Mouse (Mus musculus): ENCODE measurements around the gene Inka1. TPM values are rescaled to one million over a fixed set of nuclear protein-coding genes. Genes with fewer than 3 reads are reported as not detected.

Gene Inka1
- polyA plus RNA-seq, 1 experiment from 2014 or later = 42.7 TPM

GRCm38 (mm10) chr9:107987950-107988349, 2.3 kb upstream of the Inka1 start:
- H3K4me1 ChIP-seq (ENCODE audit: control insufficient read depth, insufficient read depth, low read length) = peaks cover 21% of the 10 kb centered on the region
- H3K27me3 ChIP-seq (ENCODE audit: control insufficient read depth, insufficient read depth, low read length) = no peaks in the 10 kb centered on the region
- 65% methylated on average over 3 of the region's 3 CpGs for WGBS
- H3K4me3 ChIP-seq (replicated peaks; ENCODE audit: low read length) = no peak overlapping the region
- H3K9ac ChIP-seq (ENCODE audit: low read length) = no peak overlapping the region
- ATAC-seq (ENCODE audit: insufficient read depth, low FRiP score) = no peak
- H3K4me2 ChIP-seq (ENCODE audit: low read depth, low read length) = no peak overlapping the region
- H3K36me3 ChIP-seq (ENCODE audit: control insufficient read depth, insufficient read depth, low read length) = no peaks in the 10 kb centered on the region
- no peaks in the 10 kb centered on the region for H3K9me3 ChIP-seq (replicated peaks; ENCODE audit: control insufficient read depth, low read length)
- H3K27ac ChIP-seq (ENCODE audit: low read length) = no peak overlapping the region

DNA sequence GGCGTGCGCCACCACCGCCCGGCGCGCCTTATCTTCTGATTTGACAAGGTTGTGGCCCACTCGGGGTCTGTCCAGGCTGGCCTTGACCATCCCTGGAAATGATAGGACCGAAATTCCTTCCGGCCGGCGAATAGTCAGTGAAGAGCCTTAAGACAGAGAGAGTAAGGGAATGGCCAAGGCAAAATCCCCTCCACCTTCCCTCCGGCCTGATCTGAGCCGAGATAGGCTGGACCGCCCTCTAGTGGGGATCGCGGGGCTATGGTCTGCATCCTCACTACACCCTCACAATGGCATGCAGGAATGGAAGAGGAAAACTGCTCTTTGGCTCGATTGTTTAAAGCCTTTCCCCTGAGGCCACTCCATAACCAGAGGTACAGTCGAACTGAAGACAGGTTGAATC, 697 bp upstream of the Inka1 start:
- Histone ChIP-seq H3K4me3 (replicated peaks; ENCODE audit: low read length) (peak overlapping the region; percentile 65), H3K27ac (ENCODE audit: low read length) (peak overlapping the region; percentile 100), H3K27me3 (ENCODE audit: control insufficient read depth, insufficient read depth, low read length) (no peaks in the 10 kb centered on the region), H3K4me2 (ENCODE audit: low read depth, low read length) (peak overlapping the region; percentile 81), H3K9me3 (replicated peaks; ENCODE audit: control insufficient read depth, low read length) (no peaks in the 10 kb centered on the region), H3K36me3 (ENCODE audit: control insufficient read depth, insufficient read depth, low read length) (no peaks in the 10 kb centered on the region), H3K9ac (ENCODE audit: low read length) (peak overlapping the region; percentile 81; the same call in 1 of the 2 replicates), H3K4me1 (ENCODE audit: control insufficient read depth, insufficient read depth, low read length) (peaks cover 36% of the 10 kb centered on the region)
- ATAC-seq (ENCODE audit: insufficient read depth, low FRiP score) = peak; percentile 22
- WGBS = 2% methylated on average over 18 of the region's 18 CpGs

GRCm38 (mm10) chr9:107984754-107985055, 974 bp downstream of the Inka1 start:
- H3K4me1 ChIP-seq (ENCODE audit: control insufficient read depth, insufficient read depth, low read length) = peaks cover 45% of the 10 kb centered on the region
- peak overlapping the region; percentile 81 for H3K4me2 ChIP-seq (ENCODE audit: low read depth, low read length)
- H3K27ac ChIP-seq (ENCODE audit: low read length) = peak overlapping the region; percentile 100

DNA sequence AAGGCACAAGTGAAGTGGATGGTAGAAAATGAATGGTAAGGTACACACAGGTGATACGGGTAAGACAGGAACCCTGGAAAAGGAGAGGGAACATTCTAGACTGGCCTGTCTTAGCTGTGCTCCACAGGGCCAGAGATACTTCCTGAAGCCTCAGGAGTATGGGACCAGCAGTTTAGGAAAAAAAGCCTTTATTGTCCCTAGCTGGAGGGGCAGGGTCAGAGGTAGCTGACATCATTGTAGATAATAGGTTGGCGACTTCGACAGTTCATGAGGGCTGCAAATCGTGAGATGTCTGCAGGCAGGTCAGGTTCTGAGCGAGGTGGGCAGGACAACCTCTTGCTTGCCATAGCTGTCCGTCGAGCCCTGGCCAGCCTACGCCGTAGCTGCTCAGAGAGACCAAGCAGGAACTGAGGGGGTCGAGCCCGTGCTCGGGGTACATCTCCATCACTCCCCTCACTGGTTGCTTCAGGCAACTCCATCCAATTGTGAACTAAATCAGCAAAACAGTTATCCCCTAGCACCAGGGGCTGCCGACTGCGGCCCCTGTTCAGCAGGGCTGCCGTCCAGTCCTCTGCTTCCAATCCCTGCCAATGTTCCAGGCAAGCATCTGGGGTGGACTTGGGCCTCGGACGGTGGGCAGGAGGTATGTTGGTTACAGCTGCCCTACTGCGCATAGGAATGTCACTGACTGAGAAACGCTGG, 1.5 kb downstream of the Inka1 start:
- WGBS = 48% methylated on average over 19 of the region's 19 CpGs
- peaks cover 45% of the 10 kb centered on the region for H3K4me1 ChIP-seq (ENCODE audit: control insufficient read depth, insufficient read depth, low read length)
- peak overlapping the region; percentile 65 for H3K4me3 ChIP-seq (replicated peaks; ENCODE audit: low read length)
- no peak for ATAC-seq (ENCODE audit: insufficient read depth, low FRiP score)
- H3K36me3 ChIP-seq (ENCODE audit: control insufficient read depth, insufficient read depth, low read length) = no peaks in the 10 kb centered on the region
- H3K27me3 ChIP-seq (ENCODE audit: control insufficient read depth, insufficient read depth, low read length) = no peaks in the 10 kb centered on the region
- H3K27ac ChIP-seq (ENCODE audit: low read length) = peak overlapping the region; percentile 100
- peak overlapping the region; percentile 81 for H3K9ac ChIP-seq (ENCODE audit: low read length)
- H3K9me3 ChIP-seq (replicated peaks; ENCODE audit: control insufficient read depth, low read length) = no peaks in the 10 kb centered on the region
- peak overlapping the region; percentile 81 for H3K4me2 ChIP-seq (ENCODE audit: low read depth, low read length)

More at GRCm38 (mm10) chr9:107984754-107985055, 974 bp downstream of the Inka1 start:
- H3K36me3 ChIP-seq (ENCODE audit: control insufficient read depth, insufficient read depth, low read length) = no peaks in the 10 kb centered on the region
- H3K9me3 ChIP-seq (replicated peaks; ENCODE audit: control insufficient read depth, low read length) = no peaks in the 10 kb centered on the region
- peak overlapping the region; percentile 81 for H3K9ac ChIP-seq (ENCODE audit: low read length)
- peak overlapping the region; percentile 65 for H3K4me3 ChIP-seq (replicated peaks; ENCODE audit: low read length)
- WGBS = 37% methylated on average over 9 of the region's 9 CpGs
- no peaks in the 10 kb centered on the region for H3K27me3 ChIP-seq (ENCODE audit: control insufficient read depth, insufficient read depth, low read length)
- ATAC-seq (ENCODE audit: insufficient read depth, low FRiP score) = no peak

- Histone ChIP-seq H3K27ac (ENCODE audit: low read length) (peak overlapping the region; percentile 100), H3K36me3 (ENCODE audit: control insufficient read depth, insufficient read depth, low read length) (no peaks in the 10 kb centered on the region), H3K9ac (ENCODE audit: low read length) (peak overlapping the region; percentile 81), H3K4me1 (ENCODE audit: control insufficient read depth, insufficient read depth, low read length) (peaks cover 45% of the 10 kb centered on the region), H3K27me3 (ENCODE audit: control insufficient read depth, insufficient read depth, low read length) (no peaks in the 10 kb centered on the region), H3K4me3 (replicated peaks; ENCODE audit: low read length) (peak overlapping the region; percentile 65), H3K9me3 (replicated peaks; ENCODE audit: control insufficient read depth, low read length) (no peaks in the 10 kb centered on the region), H3K4me2 (ENCODE audit: low read depth, low read length) (peak overlapping the region; percentile 81)
- WGBS = 13% methylated on average over 4 of the region's 4 CpGs
- ATAC-seq (ENCODE audit: insufficient read depth, low FRiP score) = peak; percentile 72
Observed at GRCm38 (mm10) chr9:107983421-107983890, 2.2 kb downstream of the Inka1 start.

GRCm38 (mm10) chr9:107982681-107983346, 2.9 kb downstream of the Inka1 start, which contains the start of gene Gm20661:
TSS of gene Gm20661 (plus strand) at chr9:107983058.
- Histone ChIP-seq H3K27me3 (ENCODE audit: control insufficient read depth, insufficient read depth, low read length) (no peaks in the 10 kb centered on the region), H3K9me3 (replicated peaks; ENCODE audit: control insufficient read depth, low read length) (no peaks in the 10 kb centered on the region), H3K36me3 (ENCODE audit: control insufficient read depth, insufficient read depth, low read length) (no peaks in the 10 kb centered on the region), H3K9ac (ENCODE audit: low read length) (peak within 1 kb of the TSS; percentile 81), H3K4me1 (ENCODE audit: control insufficient read depth, insufficient read depth, low read length) (peaks cover 45% of the 10 kb centered on the region), H3K27ac (ENCODE audit: low read length) (peak within 1 kb of the TSS; percentile 100), H3K4me3 (replicated peaks; ENCODE audit: low read length) (peak within 1 kb of the TSS; percentile 65), H3K4me2 (ENCODE audit: low read depth, low read length) (peak within 1 kb of the TSS; percentile 81)
- peak; percentile 78 for ATAC-seq (ENCODE audit: insufficient read depth, low FRiP score)
- 20% methylated on average over 14 of the region's 14 CpGs for WGBS

DNA sequence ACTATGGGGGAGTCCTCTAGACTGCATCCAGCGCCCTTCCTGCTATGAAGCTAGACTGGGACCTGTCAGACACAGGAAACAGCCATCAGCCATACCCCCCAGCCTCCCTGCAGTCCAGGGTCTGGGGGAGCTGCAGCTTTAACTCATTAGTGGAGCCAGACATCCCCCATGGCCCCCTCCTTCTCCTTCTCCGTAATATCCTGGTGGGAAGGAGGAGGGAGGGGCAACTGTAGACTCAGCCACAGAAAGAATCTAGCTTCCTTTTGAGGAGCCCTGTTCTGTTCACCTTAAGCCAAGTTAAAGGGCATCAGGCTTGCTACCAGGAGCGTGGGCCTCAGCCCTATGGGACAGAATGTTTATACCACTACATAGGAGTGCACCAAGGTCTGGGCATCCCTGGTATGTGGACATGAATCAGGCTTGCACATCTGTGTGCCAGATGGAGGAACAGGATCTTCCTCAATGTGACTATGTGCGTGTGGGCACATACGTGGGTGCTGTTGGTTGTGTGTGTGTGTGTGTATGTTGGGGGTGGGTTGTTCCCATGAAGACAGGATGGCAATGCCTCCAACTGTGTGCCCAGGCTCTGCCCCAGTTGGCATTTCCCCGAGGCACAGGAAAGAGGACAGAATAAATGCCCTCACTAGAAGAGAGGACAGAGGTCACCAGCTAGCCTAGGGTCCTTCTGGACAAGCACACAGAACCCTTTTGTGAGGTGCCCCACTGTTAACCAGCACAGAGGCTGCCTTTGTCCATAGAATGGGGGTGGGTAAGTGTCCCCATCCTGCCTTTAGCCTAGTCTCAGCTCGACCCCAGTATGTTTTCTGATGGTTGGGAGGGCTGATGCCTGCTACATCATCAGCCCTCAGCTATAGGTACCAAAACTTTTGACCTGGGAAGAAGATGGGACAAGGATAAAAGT, 3.7 kb downstream of the Inka1 start:
- Histone ChIP-seq H3K4me3 (replicated peaks; ENCODE audit: low read length) (peak overlapping the region; percentile 65), H3K27me3 (ENCODE audit: control insufficient read depth, insufficient read depth, low read length) (no peaks in the 10 kb centered on the region), H3K4me2 (ENCODE audit: low read depth, low read length) (peak overlapping the region; percentile 81), H3K4me1 (ENCODE audit: control insufficient read depth, insufficient read depth, low read length) (peaks cover 43% of the 10 kb centered on the region), H3K9ac (ENCODE audit: low read length) (peak overlapping the region; percentile 81), H3K36me3 (ENCODE audit: control insufficient read depth, insufficient read depth, low read length) (no peaks in the 10 kb centered on the region), H3K9me3 (replicated peaks; ENCODE audit: control insufficient read depth, low read length) (no peaks in the 10 kb centered on the region), H3K27ac (ENCODE audit: low read length) (peak overlapping the region; percentile 100)
- 26% methylated on average over 7 of the region's 7 CpGs for WGBS
- ATAC-seq (ENCODE audit: insufficient read depth, low FRiP score) = peak; percentile 22; the same call in 1 of the 2 replicates

DNA sequence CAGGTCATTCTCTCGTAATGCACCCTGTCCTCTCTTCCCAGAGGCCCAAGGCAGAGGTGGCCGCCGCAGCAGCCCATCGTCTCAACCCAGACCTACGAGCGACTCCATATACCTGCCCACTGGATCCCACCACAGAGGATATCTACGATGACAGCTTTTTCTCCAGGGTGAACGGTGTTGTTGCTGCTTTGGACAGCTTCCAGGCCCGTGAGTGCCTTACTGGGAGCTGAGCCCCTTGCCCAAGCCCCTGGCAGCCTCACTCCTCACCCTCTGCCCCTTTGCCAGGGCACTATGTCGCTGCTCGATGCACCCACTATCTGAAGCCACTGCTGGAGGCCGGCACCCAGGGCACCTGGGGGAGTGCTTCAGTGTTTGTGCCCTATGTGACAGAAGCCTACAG, 6.9 kb downstream of the Inka1 start:
- Histone ChIP-seq H3K4me1 (ENCODE audit: control insufficient read depth, insufficient read depth, low read length) (peaks cover 41% of the 10 kb centered on the region), H3K9me3 (replicated peaks; ENCODE audit: control insufficient read depth, low read length) (no peaks in the 10 kb centered on the region), H3K27me3 (ENCODE audit: control insufficient read depth, insufficient read depth, low read length) (no peaks in the 10 kb centered on the region), H3K9ac (ENCODE audit: low read length) (no peak overlapping the region), H3K27ac (ENCODE audit: low read length) (no peak overlapping the region), H3K4me2 (ENCODE audit: low read depth, low read length) (no peak overlapping the region), H3K36me3 (ENCODE audit: control insufficient read depth, insufficient read depth, low read length) (no peaks in the 10 kb centered on the region), H3K4me3 (replicated peaks; ENCODE audit: low read length) (no peak overlapping the region)
- 86% methylated on average over 12 of the region's 12 CpGs for WGBS
- no peak for ATAC-seq (ENCODE audit: insufficient read depth, low FRiP score)
